Mouse (Mus musculus) bone marrow, adult 2 months (tissue): ENCODE results near the gene Casc1.

Experiments
- CTCF ChIP-seq: fragments of 200-500 bp; IDR thresholded peaks from 2 replicates; pipeline ENCODE4 v1.5.1; 2011; ENCODE audit warnings: low read length, control low read depth; ENCODE audit not compliant: control insufficient read depth, insufficient read depth
- POLR2A ChIP-seq: fragments of 200-500 bp; IDR thresholded peaks from 2 replicates; pipeline ENCODE4 v1.6.1; 2011; ENCODE audit warnings: low read depth, mild to moderate bottlenecking, control low read depth, low read length, borderline replicate concordance; ENCODE audit not compliant: control insufficient read depth

GRCm38 (mm10) chr6:145173781-145174191 lies 37.0 kb downstream of the Casc1 start:
- no peak for TF ChIP-seq CTCF
- TF ChIP-seq POLR2A: no peak
